Mouse (Mus musculus): ENCODE measurements around the gene Hspb8. TPM values are rescaled to one million over a fixed set of nuclear protein-coding genes. Genes with fewer than 3 reads are reported as not detected.

Gene Hspb8
- 59.7 TPM for polyA plus RNA-seq (2014; fragmentation: Illumina TruSeq; extraction: RNeasy Lipid Tissue Mini Kit (QIAGEN cat#74804); ENCODE audit: insufficient read depth, low read depth, low replicate concordance)

GRCm38 (mm10) chr5:116422699-116423201 lies at the start of gene Hspb8:
TSS of gene Hspb8 (minus strand) at chr5:116422864.

Other genes with a start within 250 kb of the Hspb8 start
- gene Ccdc60, start 133.9 kb downstream of the Hspb8 start, polyA plus RNA-seq (2014; fragmentation: Illumina TruSeq; extraction: RNeasy Lipid Tissue Mini Kit (QIAGEN cat#74804); ENCODE audit: insufficient read depth, low read depth, low replicate concordance), result 1.1 TPM
- not detected for gene Srrm4, start 169.0 kb upstream of the Hspb8 start, polyA plus RNA-seq (2014; fragmentation: Illumina TruSeq; extraction: RNeasy Lipid Tissue Mini Kit (QIAGEN cat#74804); ENCODE audit: insufficient read depth, low read depth, low replicate concordance)